Mouse (Mus musculus): ENCODE measurements around the gene Kif1a.

GRCm38 (mm10) chr1:92992880-92993279 lies 108.9 kb downstream of the Kif1a start:
- no peak for TF ChIP-seq GATA1 (IDR thresholded peaks at IDR 0.05; ENCODE audit: low read length)
- no peak for TF ChIP-seq TAL1 (IDR thresholded peaks at IDR 0.05; ENCODE audit: low read length)

All from erythroblast, embryonic 14.5 days (primary cell).